Mouse (Mus musculus) small intestine, adult 2 months (tissue): ENCODE results near the gene Sgca.

Source experiments
- CTCF ChIP-seq: fragments of 200-500 bp; IDR thresholded peaks from 2 replicates; pipeline ENCODE4 v1.5.1; 2012; ENCODE audit warnings: low read depth, mild to moderate bottlenecking, control low read depth, inconsistent platforms, low read length, moderate library complexity, mixed read lengths; ENCODE audit not compliant: insufficient replicate concordance, insufficient read length; ENCODE audit errors: extremely low read depth
- POLR2A ChIP-seq: fragments of 200-500 bp; IDR thresholded peaks from 2 replicates; pipeline ENCODE4 v1.6.1; 2012; ENCODE audit warnings: low read depth, mild to moderate bottlenecking, control low read depth, inconsistent platforms, low read length, moderate library complexity

DNA sequence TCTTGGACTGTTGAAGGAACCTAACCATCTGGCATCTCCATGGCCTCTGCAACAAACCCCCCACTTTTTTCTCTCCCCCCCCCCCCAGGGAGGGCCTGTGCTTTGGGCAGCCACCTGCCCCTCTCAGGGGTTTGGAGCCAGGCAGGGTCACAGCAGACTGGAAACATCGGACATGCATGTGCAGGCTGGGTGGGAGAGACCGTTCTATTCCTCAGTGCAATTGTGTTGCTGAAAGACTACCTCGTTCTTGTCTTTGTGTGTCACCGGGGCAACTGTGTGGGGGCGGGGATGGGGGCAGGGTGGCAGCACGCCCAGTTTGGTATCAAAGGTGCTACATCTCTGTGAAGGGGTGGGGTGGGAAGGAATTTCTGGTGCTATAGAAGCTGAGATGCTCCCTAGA lies 24.0 kb downstream of the Sgca start:
- TF ChIP-seq CTCF (no peak), POLR2A (no peak)
